Mouse (Mus musculus) midbrain, embryonic 11.5 days (tissue): ENCODE measurements around the gene Ctnna2. TPM values are rescaled to one million over a fixed set of nuclear protein-coding genes. Genes with fewer than 3 reads are reported as not detected.

Source experiments
- ATAC-seq: fragments of 200-750 bp; cut with Nextera tagmentation; 2 replicates; pipeline ENCODE4 v1.8.0; 2017; ENCODE audit warnings: moderate TSS enrichment, moderate library complexity; ENCODE audit not compliant: low FRiP score
- DNase-seq: peaks from one replicate; pipeline ENCODE4 v3.0.0; 2015; ENCODE audit warnings: low spot score; ENCODE audit errors: missing footprints
- H3K27ac ChIP-seq: fragments of 300-500 bp; sonication (generic); 2 replicates; pipeline ENCODE4 v1.5.1; 2014; ENCODE audit warnings: low read depth, low read length
- H3K27me3 ChIP-seq: fragments of 300-500 bp; sonication (generic); 2 replicates; pipeline ENCODE4 v1.6.1; 2014; ENCODE audit warnings: mild to moderate bottlenecking, low read length, moderate library complexity, mixed read lengths; ENCODE audit not compliant: control insufficient read depth, insufficient read depth
- H3K36me3 ChIP-seq: fragments of 300-500 bp; sonication (generic); 2 replicates; pipeline ENCODE4 v1.6.1; 2014; ENCODE audit warnings: mild to moderate bottlenecking, low read length, moderate library complexity, mixed read lengths; ENCODE audit not compliant: control insufficient read depth, insufficient read depth
- H3K4me1 ChIP-seq: fragments of 300-500 bp; sonication (generic); 2 replicates; pipeline ENCODE4 v1.6.1; 2014; ENCODE audit warnings: low read length; ENCODE audit not compliant: control insufficient read depth, insufficient read depth
- H3K4me2 ChIP-seq: fragments of 300-500 bp; sonication (generic); 2 replicates; pipeline ENCODE4 v1.6.1; 2014; ENCODE audit warnings: mild to moderate bottlenecking, moderate library complexity
- H3K4me3 ChIP-seq: fragments of 300-500 bp; sonication (generic); 2 replicates; pipeline ENCODE4 v1.5.1; 2014; ENCODE audit warnings: low read depth, low read length
- H3K9ac ChIP-seq: fragments of 300-500 bp; sonication (generic); 2 replicates; pipeline ENCODE4 v1.6.1; 2014; ENCODE audit warnings: low read length
- H3K9me3 ChIP-seq: fragments of 300-500 bp; sonication (generic); 2 replicates; pipeline ENCODE4 v1.6.1; 2016; ENCODE audit warnings: low read length; ENCODE audit not compliant: control insufficient read depth
- WGBS: fragments of 180-500 bp; shearing (Covaris S2); extraction: QIAGEN DNeasy Blood & Tissue Kit; methylation state at CpG from one replicate; pipeline ENCODE4 v1.1.7; 2014; 5-methylcytosine and 5-hydroxymethylcytosine counted together
- polyA plus RNA-seq: library from polyadenylated mRNA; unstranded; fragments of >200 nt; fragmentation: Nextera tagmentation; extraction: Ambion mirVana; gene quantifications from 2 replicates; pipeline ENCODE4 v1.2.1, GENCODE M21; 2014

Ctnna2 gene
- polyA plus RNA-seq, 1 experiment from 2014 or later, result 49.4 TPM

GRCm38 (mm10) chr6:77929375-77929774 lies 50.1 kb downstream of the Ctnna2 start:
- H3K27me3 ChIP-seq, result no peaks in the 10 kb centered on the region
- WGBS, result 88% methylated on average over 3 of the region's 3 CpGs
- H3K27ac ChIP-seq, result no peak overlapping the region
- ATAC-seq, result no peak
- H3K9me3 ChIP-seq, result no peaks in the 10 kb centered on the region
- H3K36me3 ChIP-seq, result no peaks in the 10 kb centered on the region
- no peak overlapping the region for H3K9ac ChIP-seq
- no peak for DNase-seq
- no peak overlapping the region for H3K4me2 ChIP-seq
- no peak overlapping the region for H3K4me3 ChIP-seq
- no peaks in the 10 kb centered on the region for H3K4me1 ChIP-seq

- H3K9ac ChIP-seq, result no peak overlapping the region
- H3K4me1 ChIP-seq, result no peaks in the 10 kb centered on the region
- H3K27ac ChIP-seq, result no peak overlapping the region
- no peaks in the 10 kb centered on the region for H3K36me3 ChIP-seq
- no peaks in the 10 kb centered on the region for H3K27me3 ChIP-seq
- no peak overlapping the region for H3K4me3 ChIP-seq
- ATAC-seq (no peak), DNase-seq (peak; percentile 12)
- no peaks in the 10 kb centered on the region for H3K9me3 ChIP-seq
- H3K4me2 ChIP-seq, result no peak overlapping the region
- 94% methylated on average over 2 of the region's 2 CpGs for WGBS
These were observed 106.3 kb downstream of the Ctnna2 start for GRCm38 (mm10) chr6:77873150-77873549.

GRCm38 (mm10) chr6:77869313-77869712 lies 110.2 kb downstream of the Ctnna2 start:
- peak; percentile 72 for DNase-seq
- no peak overlapping the region for H3K27ac ChIP-seq
- H3K36me3 ChIP-seq, result no peaks in the 10 kb centered on the region
- WGBS, result 67% methylated on average over 2 of the region's 2 CpGs
- H3K27me3 ChIP-seq, result no peaks in the 10 kb centered on the region
- no peaks in the 10 kb centered on the region for H3K4me1 ChIP-seq
- H3K9me3 ChIP-seq, result no peaks in the 10 kb centered on the region
- no peak overlapping the region for H3K4me2 ChIP-seq
- H3K9ac ChIP-seq, result no peak overlapping the region
- no peak for ATAC-seq
- no peak overlapping the region for H3K4me3 ChIP-seq

GRCm38 (mm10) chr6:77868119-77868518 lies 111.4 kb downstream of the Ctnna2 start:
- H3K27ac ChIP-seq, result no peak overlapping the region

GRCm38 (mm10) chr6:77863379-77863778 lies 116.1 kb downstream of the Ctnna2 start:
- H3K36me3 ChIP-seq, result no peaks in the 10 kb centered on the region
- no peak for ATAC-seq
- no peaks in the 10 kb centered on the region for H3K9me3 ChIP-seq

More at GRCm38 (mm10) chr6:77868119-77868518, 111.4 kb downstream of the Ctnna2 start:
- 65% methylated on average over 3 of the region's 3 CpGs for WGBS
- Histone ChIP-seq H3K27me3 (no peaks in the 10 kb centered on the region), H3K36me3 (no peaks in the 10 kb centered on the region), H3K4me1 (no peaks in the 10 kb centered on the region), H3K9me3 (no peaks in the 10 kb centered on the region), H3K4me3 (no peak overlapping the region), H3K9ac (no peak overlapping the region), H3K4me2 (no peak overlapping the region)
- no peak for ATAC-seq
- DNase-seq, result peak; percentile 44

GRCm38 (mm10) chr6:77862781-77863180 lies 116.7 kb downstream of the Ctnna2 start:
- Histone ChIP-seq H3K27ac (no peak overlapping the region), H3K9ac (no peak overlapping the region), H3K27me3 (no peaks in the 10 kb centered on the region), H3K9me3 (no peaks in the 10 kb centered on the region), H3K4me2 (no peak overlapping the region), H3K36me3 (no peaks in the 10 kb centered on the region), H3K4me3 (no peak overlapping the region), H3K4me1 (no peaks in the 10 kb centered on the region)
- DNase-seq (no peak), ATAC-seq (no peak)
- WGBS, result 83% methylated on average over 6 of the region's 6 CpGs

More at GRCm38 (mm10) chr6:77863379-77863778, 116.1 kb downstream of the Ctnna2 start:
- Histone ChIP-seq H3K4me2 (no peak overlapping the region), H3K4me1 (no peaks in the 10 kb centered on the region), H3K27me3 (no peaks in the 10 kb centered on the region), H3K9ac (no peak overlapping the region), H3K4me3 (no peak overlapping the region), H3K27ac (no peak overlapping the region)
- DNase-seq, result peak; percentile 56
- 93% methylated on average over 2 of the region's 2 CpGs for WGBS

GRCm38 (mm10) chr6:77849438-77849837 lies 130.1 kb downstream of the Ctnna2 start:
- Histone ChIP-seq H3K36me3 (no peaks in the 10 kb centered on the region), H3K27ac (no peak overlapping the region), H3K9me3 (no peaks in the 10 kb centered on the region), H3K4me3 (no peak overlapping the region), H3K9ac (no peak overlapping the region), H3K4me1 (no peaks in the 10 kb centered on the region), H3K4me2 (no peak overlapping the region), H3K27me3 (no peaks in the 10 kb centered on the region)
- no peak for DNase-seq
- ATAC-seq, result no peak
- WGBS, result 92% methylated on average over 1 of the region's 1 CpGs

- Histone ChIP-seq H3K4me1 (no peaks in the 10 kb centered on the region), H3K4me3 (no peak overlapping the region), H3K36me3 (no peaks in the 10 kb centered on the region), H3K4me2 (no peak overlapping the region), H3K27me3 (no peaks in the 10 kb centered on the region), H3K27ac (no peak overlapping the region), H3K9ac (no peak overlapping the region), H3K9me3 (no peaks in the 10 kb centered on the region)
- DNase-seq (peak; percentile 81), ATAC-seq (no peak)
These were observed 130.7 kb downstream of the Ctnna2 start for GRCm38 (mm10) chr6:77848796-77849195.

- H3K9ac ChIP-seq, result no peak overlapping the region
- H3K4me2 ChIP-seq, result no peak overlapping the region
- H3K27me3 ChIP-seq, result no peaks in the 10 kb centered on the region
- no peak for ATAC-seq
- no peak overlapping the region for H3K4me3 ChIP-seq
- H3K4me1 ChIP-seq, result no peaks in the 10 kb centered on the region
- 85% methylated on average over 2 of the region's 2 CpGs for WGBS
- no peaks in the 10 kb centered on the region for H3K36me3 ChIP-seq
- DNase-seq, result no peak
- no peak overlapping the region for H3K27ac ChIP-seq
- H3K9me3 ChIP-seq, result no peaks in the 10 kb centered on the region
These were observed 131.8 kb downstream of the Ctnna2 start for GRCm38 (mm10) chr6:77847651-77848050.

- no peaks in the 10 kb centered on the region for H3K36me3 ChIP-seq
- ATAC-seq, result no peak
- H3K4me3 ChIP-seq, result no peak overlapping the region
- no peak overlapping the region for H3K4me2 ChIP-seq
- H3K27me3 ChIP-seq, result no peaks in the 10 kb centered on the region
- H3K9me3 ChIP-seq, result no peaks in the 10 kb centered on the region
- no peak for DNase-seq
- no peak overlapping the region for H3K27ac ChIP-seq
- WGBS, result 85% methylated on average over 2 of the region's 2 CpGs
- H3K9ac ChIP-seq, result no peak overlapping the region
- H3K4me1 ChIP-seq, result no peaks in the 10 kb centered on the region
These were observed 140.4 kb downstream of the Ctnna2 start for GRCm38 (mm10) chr6:77839076-77839475.
